Mouse (Mus musculus): ENCODE data around the gene Acvrl1.

DNA sequence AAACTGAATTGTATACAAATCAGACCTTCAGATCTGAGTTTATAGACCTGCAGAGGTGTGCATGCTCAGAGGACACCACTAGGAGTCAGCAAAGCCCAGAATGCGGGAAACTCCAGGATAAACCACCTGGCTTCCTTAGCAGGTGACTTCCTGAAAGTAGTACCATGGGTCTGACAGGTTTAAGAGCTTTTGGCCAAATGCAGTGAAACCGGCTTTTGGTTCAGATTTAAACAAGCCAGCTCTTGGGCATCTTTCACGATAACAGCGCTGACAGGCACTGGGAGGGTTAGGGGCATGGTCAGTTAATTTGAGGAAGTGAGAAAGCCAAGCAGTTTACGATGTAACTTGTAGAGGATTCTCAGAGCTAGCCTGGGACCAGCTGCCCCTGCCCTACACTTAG, 59.6 kb downstream of the Acvrl1 start:
- peak; percentile 37; the same call in 1 of the 2 replicates for TF ChIP-seq CTCF (IDR thresholded peaks at IDR 0.05; ENCODE audit: extremely low read depth, insufficient read length, insufficient replicate concordance, low read depth, low read length)
- TF ChIP-seq POLR2A (IDR thresholded peaks at IDR 0.05; ENCODE audit: low read depth, low read length): no peak
